Mouse (Mus musculus) CD4-positive helper T cell, adult 2 months (primary cell): Measurements from ENCODE around the gene Magix.

Experiments
- DNase-seq: peaks from one replicate; pipeline ENCODE4 v3.0.0-alpha.2; 2012; ENCODE audit warnings: low read depth, missing footprints, low spot score

Magix gene

DNA sequence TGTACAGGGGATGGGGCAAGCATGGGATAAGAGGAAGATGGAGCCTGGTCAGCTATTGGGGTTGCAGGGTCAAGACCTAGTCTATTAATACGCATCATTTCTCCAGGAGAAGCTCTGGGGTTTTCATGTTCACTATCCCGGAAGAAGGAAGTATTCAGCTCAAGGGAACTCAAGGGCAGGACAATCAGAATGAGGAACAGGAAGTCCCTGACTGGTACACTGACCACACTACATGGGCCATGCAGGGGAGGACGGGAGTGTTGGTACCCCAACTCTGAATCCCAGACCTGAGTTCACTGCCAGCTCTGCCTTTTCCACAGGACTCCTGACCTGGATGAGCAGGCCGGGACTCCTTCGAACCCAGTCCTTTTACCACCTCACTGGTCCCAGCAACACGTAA lies 48.5 kb downstream of the Magix start:
- DNase-seq: no peak
